ENCODE assay signal across 8 mouse cellular contexts in genomic region chr2:90745053-90745678, GRCm38 (mm10). TPM values are rescaled to one million over a fixed set of nuclear protein-coding genes. Genes with fewer than 3 reads are reported as not detected.
DNase-seq lines count a peak whose midpoint lies in the region; ATAC-seq lines count a peak whose summit lies in the region.

Fnbp4 (plus strand) TSS chr2:90745370.

- H3K9ac ChIP-seq in heart, embryonic 14.5 days (ENCODE audit: low read length) = peak within 1 kb of the TSS; percentile 98
- peak within 1 kb of the TSS; percentile 96 for H3K9ac ChIP-seq in liver, embryonic 13.5 days
- peak within 1 kb of the TSS; percentile 92 for H3K9ac ChIP-seq in stomach, embryonic 16.5 days (ENCODE audit: low read length)

- H3K36me3 ChIP-seq in heart, embryonic 14.5 days (ENCODE audit: control insufficient read depth, insufficient read depth, low read length) = peaks cover 23% of the 10 kb centered on the region
- peaks cover 30% of the 10 kb centered on the region for H3K36me3 ChIP-seq in liver, embryonic 13.5 days
- H3K36me3 ChIP-seq in stomach, embryonic 16.5 days (ENCODE audit: control insufficient read depth, insufficient read depth, low read length) = peaks cover 4% of the 10 kb centered on the region; the same call in 1 of the 2 replicates

- H3K4me3 ChIP-seq in heart, embryonic 14.5 days (ENCODE audit: control insufficient read depth in 1 of 2, insufficient read depth in 1 of 2, low read depth in 1 of 2, low read length in 2 of 2) = peak within 1 kb of the TSS; percentile 66 to 94
- peak within 1 kb of the TSS; percentile 87 for H3K4me3 ChIP-seq in liver, embryonic 13.5 days (replicated peaks)
- peak within 1 kb of the TSS; percentile 73 for H3K4me3 ChIP-seq in stomach, embryonic 16.5 days (replicated peaks; ENCODE audit: low read length)

- H3K9me3 ChIP-seq in heart, embryonic 14.5 days (ENCODE audit: control insufficient read depth, low read length) = 0 out of 2 replicates have a peak, but pooled peaks cover 3% of the 10 kb centered on the region
- no peaks in the 10 kb centered on the region for H3K9me3 ChIP-seq in liver, embryonic 13.5 days (replicated peaks)
- no peaks in the 10 kb centered on the region for H3K9me3 ChIP-seq in stomach, embryonic 16.5 days (replicated peaks; ENCODE audit: control insufficient read depth, low read length)

- under 1% methylated on average over 44 of the region's 44 CpGs for WGBS in heart, embryonic 14.5 days
- under 1% methylated on average over 44 of the region's 44 CpGs for WGBS in liver, embryonic 13.5 days (ENCODE audit: insufficient replicate concordance)
- WGBS in stomach, embryonic 16.5 days = under 1% methylated on average over 44 of the region's 44 CpGs

- peak within 1 kb of the TSS; percentile 78 for H3K4me2 ChIP-seq in heart, embryonic 14.5 days (ENCODE audit: low read length)
- peak within 1 kb of the TSS; percentile 77 for H3K4me2 ChIP-seq in liver, embryonic 13.5 days
- peak within 1 kb of the TSS; percentile 83 for H3K4me2 ChIP-seq in stomach, embryonic 16.5 days (ENCODE audit: low read depth, low read length)

- peak within 1 kb of the TSS; percentile 93 to 97 for H3K27ac ChIP-seq in heart, embryonic 14.5 days (replicated peaks in 1 of 2; ENCODE audit: control insufficient read depth in 1 of 2, insufficient read depth in 1 of 2, low read depth in 2 of 2, low read length in 2 of 2)
- H3K27ac ChIP-seq in liver, embryonic 13.5 days = peak within 1 kb of the TSS; percentile 93
- peak within 1 kb of the TSS; percentile 94 for H3K27ac ChIP-seq in stomach, embryonic 16.5 days (ENCODE audit: low read length)

- peaks cover 3 to 19% of the 10 kb centered on the region in 2 experiments; a peak in 3 of 4 replicates for H3K4me1 ChIP-seq in heart, embryonic 14.5 days (ENCODE audit: control insufficient read depth in 2 of 2, insufficient read depth in 2 of 2, low read length in 2 of 2)
- peaks cover 41% of the 10 kb centered on the region for H3K4me1 ChIP-seq in liver, embryonic 13.5 days (replicated peaks)
- peaks cover 13% of the 10 kb centered on the region for H3K4me1 ChIP-seq in stomach, embryonic 16.5 days (ENCODE audit: control insufficient read depth, insufficient read depth, low read length)

- H3K27me3 ChIP-seq in heart, embryonic 14.5 days (ENCODE audit: control insufficient read depth, insufficient read depth, low read length) = no peaks in the 10 kb centered on the region
- H3K27me3 ChIP-seq in liver, embryonic 13.5 days = no peaks in the 10 kb centered on the region
- H3K27me3 ChIP-seq in stomach, embryonic 16.5 days (ENCODE audit: control insufficient read depth, insufficient read depth, low read length) = no peaks in the 10 kb centered on the region

- ATAC-seq in CD4-positive, CD25-positive, alpha-beta regulatory T cell, adult 4 months = peak; percentile 94
- ATAC-seq in heart, embryonic 14.5 days (ENCODE audit: insufficient number of reproducible peaks, insufficient read depth, low FRiP score, low read depth) = peak; percentile 97
- peak; percentile 97 for ATAC-seq in liver, embryonic 13.5 days (ENCODE audit: low read depth)
- peak; percentile 99 for ATAC-seq in stomach, embryonic 16.5 days (ENCODE audit: insufficient read depth, low FRiP score)

- peak; percentile 97 for DNase-seq in c-Kit-negative CD71-positive TER-119-positive erythroid progenitor cells, embryonic 14.5 days (ENCODE audit: low read depth, low spot score)
- peak; percentile 99 for DNase-seq in fibroblast of lung, adult 2 months (ENCODE audit: low read depth)
- peak; percentile 99 for DNase-seq in kidney, postnatal 14 days
- peak; percentile 98 for DNase-seq in liver, embryonic 13.5 days
- DNase-seq in neural tube, embryonic 10.5 days (ENCODE audit: extremely low spot score, low spot score) = peak; percentile 96

RNA-seq across cellular contexts. Expression of gene Fnbp4, which starts in this region (rescaled TPM):
- 100 to 1,000 TPM; 107 to 114 TPM for polyA plus RNA-seq in CD4-positive, CD25-positive, alpha-beta regulatory T cell, adult 4 months (2017; shearing (Covaris generic))
- polyA plus RNA-seq in heart, embryonic 14.5 days (2014; fragmentation: Nextera tagmentation; extraction: Ambion mirVana) = 53.1 and 56.3 TPM in 2 replicates
- 30.4 and 37.1 TPM in 2 replicates for polyA plus RNA-seq in liver, embryonic 13.5 days (2015; fragmentation: Nextera tagmentation; extraction: Ambion mirVana)
- 67.4 and 82.3 TPM in 2 replicates for polyA plus RNA-seq in stomach, embryonic 16.5 days (2015; fragmentation: Nextera tagmentation; extraction: Ambion mirVana)

Comparison
In these comparisons a context has a peak if more than half of its experiments do, and no peak if none do; other contexts are left out.
1. Peak in every context shown above with its lines: DNase-seq, ATAC-seq, H3K4me3 ChIP-seq and H3K27ac ChIP-seq.